Mouse (Mus musculus) cerebellum, adult 9-11 months (tissue): ENCODE data around the gene Tmem51.
"Not testable (repeated sequence)": the region's sequence is repeated elsewhere in the genome, so short reads cannot be mapped to it uniquely, and the experiment has no call there.

Experiments
- DNase-seq: peaks from one replicate; pipeline ENCODE4 v3.0.0; 2022

The Tmem51 gene

DNA sequence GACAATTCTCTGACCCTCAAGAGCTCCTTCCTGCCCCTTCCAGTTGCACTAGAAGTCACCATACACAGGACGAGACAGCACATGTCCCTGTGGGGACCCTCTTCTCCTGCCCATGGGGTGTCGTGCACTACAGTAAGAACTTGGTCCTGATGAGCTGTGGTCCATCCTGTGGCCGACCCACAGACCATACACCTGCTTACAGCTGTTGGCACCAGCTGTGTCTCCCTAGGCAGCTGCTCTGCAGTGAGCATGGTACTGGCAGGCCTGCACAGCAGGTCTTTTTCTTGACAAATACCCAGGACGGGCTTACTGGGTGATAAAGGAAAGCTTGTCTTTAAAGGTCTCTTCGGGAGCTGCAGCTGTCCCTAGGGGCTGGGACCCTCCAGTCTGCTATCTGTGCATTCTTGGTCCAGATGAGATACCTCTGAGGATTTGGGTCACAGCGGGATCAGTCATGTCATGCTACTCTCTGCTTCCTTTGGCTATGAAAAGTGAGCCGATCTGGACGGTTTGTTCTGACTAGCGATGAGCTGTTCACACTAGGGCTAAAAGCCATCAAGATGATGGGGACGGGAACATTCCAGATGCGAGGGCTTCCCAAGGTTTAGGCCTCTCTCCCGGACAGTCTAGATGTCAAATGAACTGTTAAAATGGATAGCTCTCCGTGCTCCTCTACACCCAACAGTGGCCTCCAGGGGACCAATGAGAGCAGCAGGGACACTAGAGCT, 24.8 kb downstream of the Tmem51 start:
- peak; percentile 72 for DNase-seq

DNA sequence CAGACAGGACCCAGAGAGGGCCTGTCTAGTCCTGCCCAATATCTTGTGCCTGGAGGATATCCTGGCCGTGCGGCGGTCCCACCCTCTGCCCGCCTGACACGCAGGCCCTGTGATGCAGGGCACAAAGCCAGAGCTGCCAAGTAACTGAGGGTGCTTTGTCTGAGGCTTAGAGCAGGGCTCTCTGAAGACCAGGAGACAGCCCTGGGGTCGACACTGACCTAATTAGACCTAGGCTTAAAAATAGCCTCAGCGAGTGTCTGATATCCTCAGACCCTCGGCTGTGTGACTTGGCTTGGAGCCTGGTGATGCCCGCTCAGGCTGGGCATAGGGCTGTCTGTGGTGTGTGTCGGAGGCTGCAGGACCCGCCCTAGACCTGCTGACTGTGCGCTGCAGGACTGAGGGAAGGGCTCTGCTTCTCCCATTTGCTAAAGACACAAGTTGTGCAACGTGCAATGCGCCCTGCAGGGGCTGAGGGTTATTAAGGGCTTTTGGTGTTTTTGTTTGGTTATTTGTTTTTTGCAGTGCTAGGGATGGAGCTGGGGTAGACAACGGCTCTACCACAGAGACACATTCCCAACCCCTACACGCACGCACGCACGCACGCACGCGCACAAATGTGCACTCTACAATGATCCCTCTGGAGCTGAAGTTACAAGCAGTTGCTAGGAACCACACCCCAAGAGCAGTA, 26.4 kb downstream of the Tmem51 start:
- DNase-seq: peak; percentile 77

DNA sequence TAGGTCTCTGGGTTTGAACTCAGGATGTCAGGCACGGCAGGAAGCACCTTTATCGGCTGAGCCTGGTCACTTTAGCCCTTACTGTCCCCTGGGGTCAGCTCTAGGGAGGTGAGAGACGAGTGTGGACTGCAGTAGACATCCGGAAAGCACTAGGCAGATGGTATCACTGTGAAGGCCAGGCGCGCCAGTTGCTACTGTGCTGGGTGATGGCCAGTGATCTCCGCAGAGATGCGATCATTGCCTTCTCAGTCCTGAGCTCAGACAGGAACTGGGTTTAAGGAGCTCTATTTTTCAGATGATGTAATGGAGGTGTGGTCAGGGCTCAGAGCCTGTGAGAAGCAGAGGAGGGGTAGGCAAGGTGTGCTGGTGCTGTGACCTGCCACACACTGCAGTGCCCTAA, 28.5 kb downstream of the Tmem51 start:
- peak; percentile 90 for DNase-seq

DNA sequence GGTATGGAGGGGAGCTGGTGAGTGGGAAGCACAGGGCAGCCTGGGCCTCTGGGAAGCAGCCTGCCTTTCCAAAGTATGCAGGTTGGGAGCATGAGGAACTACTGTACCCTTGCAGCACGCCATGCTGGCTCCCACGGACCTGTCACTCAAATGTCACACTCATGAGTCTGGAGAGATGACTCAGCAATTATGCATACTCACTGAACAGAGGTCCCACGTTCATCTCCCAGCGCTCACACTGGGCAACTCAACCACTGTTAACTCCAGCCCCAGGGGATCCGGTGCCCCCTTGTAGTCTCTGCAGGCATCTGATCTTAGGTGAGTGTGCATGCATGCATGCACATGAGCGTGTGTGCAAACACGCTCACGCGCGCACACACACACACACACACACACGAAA, 29.5 kb downstream of the Tmem51 start:
- peak; percentile 52 for DNase-seq

DNA sequence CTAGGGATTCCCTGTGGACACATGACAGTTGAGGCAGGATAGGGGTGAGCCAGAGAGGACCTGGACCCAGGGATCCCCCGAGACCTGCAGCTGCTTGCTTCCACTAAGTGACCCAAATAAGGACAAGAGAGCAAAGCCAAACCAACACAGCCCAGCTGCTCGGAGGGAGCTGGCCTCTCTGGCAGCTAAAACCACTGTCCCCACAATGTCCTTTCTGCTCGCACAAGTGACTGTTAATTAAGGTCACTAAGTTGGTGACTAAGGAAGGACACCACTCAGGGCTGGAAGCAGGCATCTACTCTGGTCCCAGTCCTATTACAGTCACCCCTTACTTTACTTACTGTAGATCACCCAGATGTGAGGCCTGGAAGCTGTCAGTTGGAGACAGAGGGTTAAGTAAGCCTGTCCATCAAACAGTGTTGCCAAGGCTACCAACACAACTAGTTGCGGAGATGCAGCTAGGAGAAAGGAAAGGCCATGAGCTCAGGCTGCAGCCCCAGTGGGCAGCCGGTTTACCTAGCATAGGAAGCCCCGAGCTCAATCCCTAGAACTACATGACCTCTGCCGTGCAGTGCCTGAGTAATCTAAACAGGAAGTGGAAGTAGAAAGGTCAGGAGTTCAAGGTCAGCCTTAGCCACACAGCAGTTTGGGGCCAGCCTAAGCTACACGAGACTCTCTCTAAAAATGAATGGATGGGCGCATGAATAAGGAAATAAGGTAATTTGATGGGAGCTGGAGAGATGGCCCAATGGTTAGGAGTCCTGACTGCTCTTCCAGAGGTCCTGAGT, 30.2 kb downstream of the Tmem51 start:
- DNase-seq: peak; percentile 37

DNA sequence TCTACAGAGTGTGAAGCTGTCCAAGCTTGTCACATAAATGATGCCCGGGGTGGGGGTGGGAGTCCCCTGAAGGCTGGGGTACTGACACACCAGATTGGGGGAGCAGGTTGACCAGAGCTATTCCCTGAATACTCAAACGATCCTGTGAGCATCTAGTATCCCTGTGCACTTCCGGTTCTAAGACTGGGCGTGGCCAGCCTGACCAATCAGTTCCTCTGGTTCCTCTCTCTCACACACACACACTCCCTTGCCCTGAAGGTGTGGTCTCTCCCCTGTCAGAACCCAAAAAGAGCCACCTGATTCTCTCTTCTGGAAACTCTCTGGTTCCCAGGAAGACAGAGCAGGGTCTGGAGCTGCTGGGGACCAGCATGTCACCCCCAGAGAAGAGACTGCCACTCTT, 30.8 kb downstream of the Tmem51 start:
- peak; percentile 37 for DNase-seq

DNA sequence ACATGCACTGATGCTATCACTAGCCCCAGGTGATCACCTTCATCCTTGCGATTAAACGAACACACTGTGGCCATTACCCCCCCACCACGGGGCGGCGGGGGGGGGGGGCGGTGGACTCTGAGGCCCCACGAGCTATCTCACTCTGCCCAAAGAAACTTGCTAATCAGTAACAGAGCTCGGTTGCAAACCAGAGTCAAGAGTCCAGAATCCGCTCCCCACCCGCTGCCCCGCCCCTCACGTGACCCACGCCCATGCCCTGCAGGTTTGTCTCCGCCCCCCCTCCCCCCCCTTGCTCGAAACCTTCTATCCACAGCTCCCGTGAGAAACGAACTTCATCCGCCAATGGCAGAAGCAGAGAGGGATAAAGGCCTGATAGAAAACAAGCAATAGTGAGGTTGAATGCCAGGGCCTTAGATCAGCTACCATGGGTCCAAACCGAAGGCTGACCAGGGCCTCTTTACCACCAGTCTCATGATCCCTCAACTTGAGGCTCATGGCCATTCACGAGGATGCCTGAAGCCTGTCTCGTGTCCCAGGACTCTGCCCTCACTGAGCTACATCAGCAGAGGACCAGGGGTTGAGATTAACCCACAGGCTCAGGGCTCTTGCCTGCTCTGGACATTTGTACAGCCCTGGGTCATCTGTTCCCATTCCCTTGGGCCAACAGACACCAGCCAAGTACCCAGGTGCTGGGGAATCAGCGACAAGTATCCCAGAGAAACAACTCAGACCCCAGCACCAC, 31.5 kb downstream of the Tmem51 start:
- DNase-seq: peak; percentile 29

DNA sequence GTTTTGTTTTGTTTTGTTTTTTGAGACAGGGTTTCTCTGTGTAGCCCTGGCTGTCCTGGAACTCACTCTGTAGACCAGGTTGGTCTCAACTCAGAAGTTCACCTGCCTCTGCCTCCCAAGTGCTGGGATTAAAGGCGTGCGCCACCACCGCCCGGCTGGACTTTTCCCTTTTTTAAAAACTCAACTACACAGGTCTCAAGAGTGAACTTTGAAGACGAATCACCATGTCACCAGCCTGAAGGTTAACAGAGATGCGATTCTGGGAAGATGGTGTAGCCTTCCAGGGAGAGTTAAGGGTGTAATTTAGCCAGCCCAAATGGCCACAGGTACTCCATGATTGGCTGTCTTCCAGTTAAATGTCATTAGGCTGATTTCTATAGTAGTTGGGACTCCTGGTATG, 32.2 kb downstream of the Tmem51 start:
- not testable (repeated sequence) for DNase-seq

DNA sequence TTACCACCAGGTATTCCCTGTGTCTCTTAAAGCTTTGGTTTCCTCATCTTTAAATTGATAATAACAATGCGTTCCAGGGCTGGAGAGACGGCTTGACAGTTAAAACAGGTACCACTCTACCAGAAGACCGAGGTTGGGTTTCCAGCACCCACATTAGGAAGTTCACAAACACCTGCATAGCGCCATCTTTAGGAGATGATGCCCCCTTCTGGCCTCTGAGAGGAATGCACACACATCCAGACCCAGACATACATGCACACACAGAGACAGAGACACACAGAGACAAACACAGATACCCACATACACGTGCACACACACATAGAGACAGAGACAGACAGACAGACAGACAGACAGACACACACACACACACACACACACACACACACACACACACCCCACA, 34.1 kb downstream of the Tmem51 start:
- peak; percentile 24 for DNase-seq

DNA sequence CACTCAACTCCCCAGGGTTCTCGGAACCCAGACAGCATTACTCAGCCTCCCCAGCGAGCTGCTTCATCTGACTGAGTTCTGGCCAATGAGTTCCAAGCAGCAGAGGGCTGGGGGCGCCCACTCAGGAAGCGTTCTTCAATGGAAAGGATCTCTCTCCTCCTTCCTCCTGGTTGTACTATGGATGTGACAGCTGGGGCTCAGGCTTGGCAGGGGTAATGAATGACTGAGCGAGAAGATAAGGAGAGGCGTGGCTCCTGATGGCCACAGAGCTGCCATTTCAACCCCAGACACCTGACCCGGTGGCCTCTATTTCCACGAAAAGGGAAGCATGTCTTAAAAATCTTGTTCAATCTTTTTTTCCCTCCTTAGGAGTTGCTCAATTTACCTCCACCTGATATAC, 35.7 kb downstream of the Tmem51 start:
- peak; percentile 22 for DNase-seq

DNA sequence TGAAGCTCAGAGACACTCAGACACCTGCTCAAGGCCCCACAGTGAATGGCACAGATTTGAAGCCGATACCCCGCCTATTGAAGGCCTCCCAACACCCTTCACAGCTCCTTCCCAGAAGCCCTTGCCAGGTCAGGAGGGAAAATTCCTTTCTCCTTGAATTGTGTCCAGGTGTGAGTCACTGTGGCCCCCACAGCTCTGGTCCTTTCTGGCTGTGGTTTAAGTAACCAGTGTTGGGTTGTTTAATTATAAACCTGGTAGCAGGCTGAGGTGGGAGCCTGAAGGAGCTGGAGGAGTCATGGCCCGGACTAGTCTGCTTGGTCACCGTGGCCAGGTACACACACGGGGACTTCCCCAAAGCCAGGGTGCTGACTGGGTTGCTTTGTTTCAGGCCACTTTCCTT, 37.1 kb downstream of the Tmem51 start:
- DNase-seq: peak; percentile 34

DNA sequence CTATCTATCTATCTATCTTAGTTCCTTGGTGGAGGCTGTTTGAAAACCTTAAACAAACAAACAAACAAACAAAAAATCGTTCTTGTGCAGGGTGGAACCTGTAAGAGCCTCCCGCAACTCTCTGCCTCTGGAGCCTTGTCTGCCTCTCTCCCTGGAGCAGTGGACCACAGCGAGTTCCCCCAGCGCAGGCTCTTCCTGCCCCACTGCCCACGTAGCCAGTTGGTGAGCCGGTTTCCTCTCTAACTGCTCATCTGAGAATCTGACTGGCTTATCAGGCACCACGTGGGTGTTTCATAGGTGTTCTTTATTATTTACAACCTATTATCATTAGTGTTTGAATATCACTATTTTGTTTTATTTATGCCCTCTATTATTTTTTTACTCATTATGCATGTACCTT, 37.6 kb downstream of the Tmem51 start:
- DNase-seq: no peak

DNA sequence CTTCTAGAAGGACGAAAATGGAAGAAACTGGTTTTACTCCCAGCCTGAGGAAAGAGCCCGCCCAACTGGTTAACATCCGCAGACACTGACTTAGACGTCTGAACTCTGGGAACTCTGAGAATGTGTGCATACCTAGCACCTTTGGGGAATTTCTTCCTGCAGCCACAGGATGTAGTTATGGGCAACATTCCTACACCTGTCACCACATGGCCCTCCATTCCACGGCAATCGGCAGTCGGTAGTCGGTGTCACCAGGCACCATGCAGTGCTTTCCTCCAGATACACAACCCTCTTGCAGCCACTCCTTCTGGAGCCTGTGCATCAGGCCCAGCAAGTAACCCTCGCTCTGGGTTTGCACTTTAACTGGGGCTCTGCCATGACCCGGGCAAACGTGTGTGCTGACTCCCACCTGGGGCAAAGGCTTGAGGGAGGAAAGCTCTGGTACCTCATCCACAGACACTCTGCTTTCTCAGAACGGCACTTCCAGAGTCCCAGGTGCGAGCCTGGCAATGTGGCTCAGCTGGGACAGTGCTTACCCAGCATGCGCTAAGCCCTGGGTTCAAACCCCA, 38.4 kb downstream of the Tmem51 start:
- peak; percentile 34 for DNase-seq

DNA sequence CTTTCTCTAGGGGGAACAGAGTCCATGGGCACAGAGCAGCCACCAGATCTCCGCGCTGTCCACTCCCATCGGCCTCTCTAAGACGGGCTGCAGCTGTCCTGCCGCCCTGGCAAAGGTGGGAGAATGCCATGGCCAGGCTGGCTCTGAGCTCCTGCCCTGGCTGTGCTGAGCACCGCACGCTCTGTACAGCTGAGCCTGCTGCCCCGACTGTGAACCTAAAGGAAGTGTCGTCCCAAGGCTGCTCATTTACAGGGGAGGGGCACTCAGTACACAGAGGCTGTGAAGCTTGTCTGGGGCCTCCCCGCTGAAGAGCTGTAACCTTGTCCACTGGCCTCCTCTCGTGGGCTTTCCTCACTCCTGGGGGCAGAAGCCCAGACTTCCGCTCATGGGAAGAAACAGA, 39.7 kb downstream of the Tmem51 start:
- DNase-seq: no peak

DNA sequence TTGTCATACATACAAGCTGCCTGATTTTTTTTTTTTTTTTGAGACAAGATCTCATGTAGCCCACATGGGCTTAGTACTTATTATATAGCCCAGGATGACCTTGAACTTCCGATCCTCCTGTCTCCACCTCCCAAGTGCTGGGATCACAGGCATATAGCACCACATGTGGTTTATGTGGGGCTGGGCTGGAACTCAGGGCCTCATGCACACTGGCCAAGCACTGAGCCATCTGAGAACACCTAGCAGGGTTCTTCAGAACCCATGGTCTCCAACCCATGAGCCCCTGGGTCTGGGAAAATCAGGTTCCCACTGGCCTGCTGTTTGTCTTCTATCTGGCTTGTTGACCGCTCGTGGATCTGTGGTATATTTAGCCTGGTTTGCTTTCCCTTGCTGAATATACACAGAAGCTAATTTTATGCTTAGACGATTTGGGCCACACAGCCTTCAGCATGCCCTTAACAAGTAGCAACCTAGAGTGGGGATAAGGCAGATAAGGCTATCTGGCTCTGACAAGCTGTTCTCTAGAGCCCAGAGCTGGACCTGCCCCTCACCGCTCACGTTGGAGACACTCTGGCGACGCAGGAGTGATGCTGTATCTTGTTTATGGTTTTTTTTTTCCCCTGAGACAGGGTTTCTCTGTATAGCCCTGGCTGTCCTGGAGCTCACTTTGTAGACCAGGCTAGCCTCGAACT, 44.3 kb downstream of the Tmem51 start:
- DNase-seq: no peak

DNA sequence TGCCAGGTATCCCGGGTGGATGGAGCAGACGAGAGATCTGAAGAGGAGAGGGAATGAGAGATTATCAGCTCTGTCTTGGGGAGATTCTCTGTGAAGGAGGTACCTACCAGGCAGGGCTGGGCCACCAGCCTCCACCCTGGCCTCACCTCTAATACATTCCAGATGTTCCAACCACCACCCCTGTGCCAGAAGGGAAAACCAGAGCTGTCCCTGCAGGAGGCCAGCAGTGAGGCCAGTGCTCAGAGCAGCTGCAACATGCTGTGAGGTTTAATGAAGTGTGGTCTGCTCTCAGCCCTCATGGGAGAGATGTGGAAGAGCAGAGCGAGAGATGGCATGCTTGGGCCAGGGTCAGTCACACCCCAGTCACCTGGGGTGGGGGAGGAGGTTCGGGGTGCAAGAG, 46.2 kb downstream of the Tmem51 start:
- no peak for DNase-seq

DNA sequence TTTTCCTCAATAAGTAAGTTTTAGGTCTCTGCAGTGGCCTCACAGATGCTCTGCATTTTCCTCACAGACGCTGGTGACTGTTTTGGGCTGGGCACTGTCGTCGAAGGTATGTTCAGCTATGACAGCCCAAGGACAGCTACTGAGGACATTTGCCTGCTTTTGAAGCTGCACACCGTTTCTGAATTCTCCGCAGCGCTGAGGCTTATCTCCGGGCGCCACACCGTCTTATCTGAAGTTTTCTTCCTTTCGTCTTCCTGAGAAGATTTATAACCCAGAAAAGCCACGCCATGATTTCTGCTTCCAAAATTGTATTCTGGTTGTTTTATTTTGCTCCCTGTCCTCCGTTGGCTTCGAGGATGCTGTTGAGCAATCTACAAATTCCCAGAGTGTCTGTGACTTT, 55.6 kb downstream of the Tmem51 start:
- no peak for DNase-seq

DNA sequence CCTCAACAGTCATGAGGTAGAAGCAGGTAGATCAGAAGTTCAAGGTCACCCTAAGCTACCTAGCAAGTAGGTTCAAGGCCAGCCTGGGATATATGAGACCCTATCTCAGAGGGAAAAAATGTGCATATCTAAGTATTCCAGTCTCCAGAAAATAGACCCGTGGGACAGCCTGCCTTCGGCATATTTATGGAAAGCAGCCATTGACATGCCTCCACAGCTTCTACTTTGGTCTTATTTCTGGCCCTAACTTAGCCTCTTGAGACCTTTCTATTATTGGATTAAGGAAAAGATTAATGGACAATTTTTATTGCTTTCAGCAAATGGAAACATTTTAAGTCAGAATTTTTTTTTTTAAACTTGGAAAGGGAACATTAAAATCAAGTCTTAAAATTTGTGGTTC, 57.1 kb downstream of the Tmem51 start:
- no peak for DNase-seq

DNA sequence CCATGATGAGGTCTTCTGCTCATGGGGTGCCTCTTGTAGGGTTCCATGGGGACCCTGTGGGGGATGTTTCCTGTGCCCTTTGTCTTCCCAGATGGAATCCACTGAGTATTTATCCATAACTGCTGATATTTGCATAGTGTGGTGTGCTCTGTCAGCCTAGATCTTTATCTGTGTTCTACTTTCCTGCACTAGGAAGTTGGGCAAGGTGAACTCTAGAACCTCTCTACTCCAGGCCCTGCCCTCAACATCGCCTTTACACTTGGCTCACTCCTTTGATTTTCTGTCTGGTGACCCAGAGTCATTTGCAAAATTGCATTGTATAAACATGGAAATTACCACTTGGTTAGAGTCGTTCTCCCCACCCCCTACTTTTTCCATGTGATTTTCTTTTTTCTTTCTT, 59.6 kb downstream of the Tmem51 start:
- no peak for DNase-seq

DNA sequence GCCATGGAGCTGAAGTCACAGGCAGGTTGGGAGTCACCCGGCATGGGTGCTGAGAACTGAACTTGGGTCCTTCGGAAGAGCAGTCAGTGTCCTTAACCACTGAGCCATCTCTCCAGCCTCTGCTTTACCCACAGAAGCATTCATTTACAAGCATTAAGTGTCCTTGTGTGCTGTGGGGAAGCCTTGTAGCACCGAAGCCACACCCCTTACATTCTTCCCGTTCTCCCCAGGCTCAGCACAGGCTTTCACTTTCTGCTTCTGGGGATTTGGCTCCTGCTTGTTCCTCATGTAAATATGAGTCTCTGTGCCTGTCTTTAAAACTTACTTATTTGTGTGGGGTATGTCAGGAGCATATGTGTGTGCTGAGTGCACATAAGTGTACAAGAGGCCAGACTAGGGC, 60.9 kb downstream of the Tmem51 start:
- DNase-seq: no peak

DNA sequence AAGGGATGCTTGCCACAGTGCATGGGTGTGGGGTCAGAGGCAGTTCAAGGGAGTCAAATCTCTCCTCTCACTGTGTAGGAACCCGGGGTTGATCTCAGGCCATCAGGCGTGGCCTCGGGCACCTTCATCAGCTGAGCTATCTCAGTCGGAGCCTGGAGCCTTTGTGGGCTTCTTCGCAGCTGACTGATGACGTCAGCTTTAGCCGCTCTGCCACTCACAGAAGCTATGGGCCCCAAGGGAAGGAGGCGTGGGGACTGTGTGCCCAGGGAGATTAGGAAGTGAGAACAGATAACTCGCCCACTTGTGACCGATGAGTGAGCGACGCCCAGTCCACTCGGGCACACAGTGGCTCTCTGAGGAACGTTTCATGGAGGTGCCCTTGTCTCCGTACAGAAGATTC, 66.4 kb downstream of the Tmem51 start:
- no peak for DNase-seq
